Mouse (Mus musculus): ENCODE results near the gene Tex261.

- TF ChIP-seq CTCF (IDR thresholded peaks at IDR 0.05; ENCODE audit: borderline replicate concordance, control insufficient read depth, extremely low read depth, insufficient read depth, low read length, poor library complexity) (no peak), POLR2A (IDR thresholded peaks at IDR 0.05; ENCODE audit: control insufficient read depth, extremely low read depth, insufficient read depth, low read length, poor library complexity) (no peak)
These were observed 45.3 kb upstream of the Tex261 start for GRCm38 (mm10) chr6:83820727-83821515.
